Mouse (Mus musculus) neural tube, embryonic 14.5 days (tissue): ENCODE results near the gene Myocd. TPM values are rescaled to one million over a fixed set of nuclear protein-coding genes. Genes with fewer than 3 reads are reported as not detected.

Experiments used
- ATAC-seq: fragments of 200-750 bp; cut with Nextera tagmentation; 2 replicates; pipeline ENCODE4 v1.8.0; 2017; ENCODE audit warnings: low read depth, mild to moderate bottlenecking, moderate TSS enrichment, moderate library complexity
- H3K27ac ChIP-seq: fragments of 300-500 bp; sonication (generic); 2 replicates; pipeline ENCODE4 v1.5.1; 2014; ENCODE audit warnings: low read depth, mild to moderate bottlenecking, control low read depth, low read length, moderate library complexity, mixed read lengths
- H3K27me3 ChIP-seq: fragments of 300-500 bp; sonication (generic); 2 replicates; pipeline ENCODE4 v1.6.1; 2014; ENCODE audit warnings: low read length; ENCODE audit not compliant: control insufficient read depth, insufficient read depth
- H3K36me3 ChIP-seq: fragments of 300-500 bp; sonication (generic); 2 replicates; pipeline ENCODE4 v1.6.1; 2014; ENCODE audit warnings: low read length, mixed read lengths; ENCODE audit not compliant: control insufficient read depth, insufficient read depth
- H3K4me1 ChIP-seq: fragments of 300-500 bp; sonication (generic); 2 replicates; pipeline ENCODE4 v1.6.1; 2014; ENCODE audit warnings: low read length; ENCODE audit not compliant: control insufficient read depth, insufficient read depth
- H3K4me2 ChIP-seq: fragments of 300-500 bp; sonication (generic); 2 replicates; pipeline ENCODE4 v1.6.1; 2014; ENCODE audit warnings: mild to moderate bottlenecking, low read depth, low read length, control low read depth
- H3K4me3 ChIP-seq: fragments of 300-500 bp; sonication (generic); 2 replicates; pipeline ENCODE4 v1.5.1; 2014; ENCODE audit warnings: low read depth, low read length, control low read depth, mixed read lengths
- H3K9ac ChIP-seq: fragments of 300-500 bp; sonication (generic); replicated peaks from 2 replicates; pipeline ENCODE4 v1.6.1; 2014; ENCODE audit warnings: low read depth, mild to moderate bottlenecking, control low read depth, low read length, mixed read lengths
- H3K9me3 ChIP-seq: fragments of 300-500 bp; sonication (generic); 2 replicates; pipeline ENCODE4 v1.6.1; 2016; ENCODE audit warnings: low read length; ENCODE audit not compliant: control insufficient read depth
- whole genome bisulfite sequencing: fragments of 180-500 bp; shearing (Covaris S2); extraction: QIAGEN DNeasy Blood & Tissue Kit; methylation state at CpG from one replicate; pipeline ENCODE4 v1.1.7; 2014; 5-methylcytosine and 5-hydroxymethylcytosine counted together
- polyA plus RNA-seq: library from polyadenylated mRNA; unstranded; fragments of >200 nt; fragmentation: Nextera tagmentation; extraction: Ambion mirVana; gene quantifications from 2 replicates; pipeline ENCODE4 v1.2.1, GENCODE M21; 2014

The Myocd gene
- polyA plus RNA-seq, 1 experiment from 2014 or later: 0.47 TPM

GRCm38 (mm10) chr11:65263466-65263865, 6.3 kb downstream of the Myocd start:
- no peak overlapping the region for H3K27ac ChIP-seq
- H3K4me3 ChIP-seq: no peak overlapping the region
- no peaks in the 10 kb centered on the region for H3K4me1 ChIP-seq
- no peak for ATAC-seq
- H3K27me3 ChIP-seq: no peaks in the 10 kb centered on the region
- WGBS: 47% methylated on average over 6 of the region's 6 CpGs
- H3K9ac ChIP-seq: no peak overlapping the region
- H3K4me2 ChIP-seq: no peak overlapping the region
- H3K36me3 ChIP-seq: no peaks in the 10 kb centered on the region
- H3K9me3 ChIP-seq: no peaks in the 10 kb centered on the region

GRCm38 (mm10) chr11:65258997-65259396, 10.8 kb downstream of the Myocd start:
- WGBS: 95% methylated on average over 4 of the region's 4 CpGs
- Histone ChIP-seq H3K4me3 (no peak overlapping the region), H3K27me3 (no peaks in the 10 kb centered on the region), H3K36me3 (no peaks in the 10 kb centered on the region), H3K27ac (no peak overlapping the region), H3K9me3 (no peaks in the 10 kb centered on the region), H3K4me2 (no peak overlapping the region), H3K9ac (no peak overlapping the region), H3K4me1 (no peaks in the 10 kb centered on the region)
- ATAC-seq: no peak

GRCm38 (mm10) chr11:65256143-65256542, 13.6 kb downstream of the Myocd start:
- no peak overlapping the region for H3K4me2 ChIP-seq
- H3K4me1 ChIP-seq: no peaks in the 10 kb centered on the region
- ATAC-seq: no peak
- WGBS: 64% methylated on average over 11 of the region's 11 CpGs
- no peaks in the 10 kb centered on the region for H3K9me3 ChIP-seq
- H3K4me3 ChIP-seq: no peak overlapping the region
- H3K27ac ChIP-seq: no peak overlapping the region
- H3K36me3 ChIP-seq: no peaks in the 10 kb centered on the region
- H3K9ac ChIP-seq: no peak overlapping the region
- no peaks in the 10 kb centered on the region for H3K27me3 ChIP-seq

GRCm38 (mm10) chr11:65255564-65255963, 14.2 kb downstream of the Myocd start:
- Histone ChIP-seq H3K9ac (no peak overlapping the region), H3K4me3 (no peak overlapping the region), H3K27me3 (no peaks in the 10 kb centered on the region), H3K4me1 (no peaks in the 10 kb centered on the region), H3K36me3 (no peaks in the 10 kb centered on the region), H3K9me3 (no peaks in the 10 kb centered on the region), H3K27ac (no peak overlapping the region), H3K4me2 (no peak overlapping the region)
- no peak for ATAC-seq
- WGBS: 78% methylated on average over 6 of the region's 6 CpGs

- no peak for ATAC-seq
- Histone ChIP-seq H3K4me3 (no peak overlapping the region), H3K9me3 (no peaks in the 10 kb centered on the region), H3K27me3 (no peaks in the 10 kb centered on the region), H3K4me2 (no peak overlapping the region), H3K4me1 (no peaks in the 10 kb centered on the region), H3K36me3 (no peaks in the 10 kb centered on the region), H3K27ac (no peak overlapping the region), H3K9ac (no peak overlapping the region)
- 93% methylated on average over 4 of the region's 4 CpGs for WGBS
Measured at GRCm38 (mm10) chr11:65250366-65250765, 19.4 kb downstream of the Myocd start.

- Histone ChIP-seq H3K4me3 (no peak overlapping the region), H3K9ac (no peak overlapping the region), H3K27me3 (no peaks in the 10 kb centered on the region), H3K27ac (no peak overlapping the region), H3K4me1 (no peaks in the 10 kb centered on the region), H3K36me3 (no peaks in the 10 kb centered on the region), H3K4me2 (no peak overlapping the region), H3K9me3 (no peaks in the 10 kb centered on the region)
- no peak for ATAC-seq
- WGBS: 82% methylated on average over 8 of the region's 8 CpGs
Measured at GRCm38 (mm10) chr11:65246301-65247054, 23.3 kb downstream of the Myocd start.

- Histone ChIP-seq H3K4me1 (no peaks in the 10 kb centered on the region), H3K4me2 (no peak overlapping the region), H3K36me3 (no peaks in the 10 kb centered on the region), H3K4me3 (no peak overlapping the region), H3K9ac (no peak overlapping the region), H3K27ac (no peak overlapping the region), H3K9me3 (no peaks in the 10 kb centered on the region), H3K27me3 (no peaks in the 10 kb centered on the region)
- no peak for ATAC-seq
- WGBS: 85% methylated on average over 3 of the region's 3 CpGs
Measured at GRCm38 (mm10) chr11:65243593-65243992, 26.2 kb downstream of the Myocd start.

GRCm38 (mm10) chr11:65240521-65240920, 29.3 kb downstream of the Myocd start:
- Histone ChIP-seq H3K36me3 (no peaks in the 10 kb centered on the region), H3K4me3 (no peak overlapping the region), H3K27ac (no peak overlapping the region), H3K4me1 (no peaks in the 10 kb centered on the region), H3K27me3 (no peaks in the 10 kb centered on the region), H3K9me3 (no peaks in the 10 kb centered on the region), H3K4me2 (no peak overlapping the region), H3K9ac (no peak overlapping the region)
- WGBS: 62% methylated on average over 7 of the region's 7 CpGs
- ATAC-seq: no peak

GRCm38 (mm10) chr11:65237896-65238295, 31.9 kb downstream of the Myocd start:
- Histone ChIP-seq H3K4me3 (no peak overlapping the region), H3K27me3 (no peaks in the 10 kb centered on the region), H3K9ac (no peak overlapping the region), H3K36me3 (no peaks in the 10 kb centered on the region), H3K4me2 (no peak overlapping the region), H3K9me3 (no peaks in the 10 kb centered on the region), H3K27ac (no peak overlapping the region), H3K4me1 (no peaks in the 10 kb centered on the region)
- no peak for ATAC-seq
- WGBS: 78% methylated on average over 3 of the region's 3 CpGs
